Mouse (Mus musculus) limb, embryonic 13.5 days (tissue): ENCODE results near the gene Gab1. TPM values are rescaled to one million over a fixed set of nuclear protein-coding genes. Genes with fewer than 3 reads are reported as not detected.

Experiments
- ATAC-seq: fragments of 200-750 bp; cut with Nextera tagmentation; 2 replicates; pipeline ENCODE4 v1.8.0; 2017; ENCODE audit warnings: low read depth, moderate number of reproducible peaks, moderate TSS enrichment; ENCODE audit not compliant: low FRiP score
- H3K27ac ChIP-seq: fragments of 300-500 bp; sonication (generic); 2 replicates; pipeline ENCODE4 v1.5.1; 2015; ENCODE audit warnings: inconsistent platforms, mild to moderate bottlenecking, moderate library complexity
- H3K27me3 ChIP-seq: fragments of 300-500 bp; sonication (generic); 2 replicates; pipeline ENCODE4 v1.6.1; 2015; ENCODE audit warnings: mild to moderate bottlenecking, inconsistent platforms
- H3K36me3 ChIP-seq: fragments of 300-500 bp; sonication (generic); 2 replicates; pipeline ENCODE4 v1.6.1; 2015; ENCODE audit warnings: inconsistent platforms, mild to moderate bottlenecking, moderate library complexity
- H3K4me1 ChIP-seq: fragments of 300-500 bp; sonication (generic); 2 replicates; pipeline ENCODE4 v1.6.1; 2015; ENCODE audit warnings: inconsistent platforms
- H3K4me2 ChIP-seq: fragments of 300-500 bp; sonication (generic); replicated peaks from 2 replicates; pipeline ENCODE4 v1.6.1; 2015; ENCODE audit warnings: inconsistent platforms, mild to moderate bottlenecking, moderate library complexity
- H3K4me3 ChIP-seq: fragments of 300-500 bp; sonication (generic); 2 replicates; pipeline ENCODE4 v1.5.1; 2015; ENCODE audit warnings: moderate library complexity, mild to moderate bottlenecking, inconsistent platforms
- H3K9ac ChIP-seq: fragments of 300-500 bp; sonication (generic); 2 replicates; pipeline ENCODE4 v1.6.1; 2015; ENCODE audit warnings: mild to moderate bottlenecking, inconsistent platforms
- H3K9me3 ChIP-seq: fragments of 300-500 bp; sonication (generic); 2 replicates; pipeline ENCODE4 v1.6.1; 2016; ENCODE audit warnings: inconsistent platforms
- WGBS: fragments of 180-500 bp; shearing (Covaris S2); methylation state at CpG from one replicate; pipeline ENCODE4 v1.1.7; 2015; 5-methylcytosine and 5-hydroxymethylcytosine counted together
- polyA plus RNA-seq: library from polyadenylated mRNA; unstranded; fragments of >200 nt; fragmentation: Nextera tagmentation; extraction: Ambion mirVana; gene quantifications from 2 replicates; pipeline ENCODE4 v1.2.1, GENCODE M21; 2015

The Gab1 gene
- polyA plus RNA-seq, 1 experiment from 2014 or later = 24.3 TPM

- WGBS = 81% methylated on average over 2 of the region's 2 CpGs
- Histone ChIP-seq H3K4me1 (peaks cover 57% of the 10 kb centered on the region), H3K9ac (no peak overlapping the region), H3K4me2 (no peak overlapping the region), H3K27me3 (no peaks in the 10 kb centered on the region), H3K27ac (no peak overlapping the region), H3K36me3 (no peaks in the 10 kb centered on the region), H3K9me3 (no peaks in the 10 kb centered on the region), H3K4me3 (no peak overlapping the region)
- no peak for ATAC-seq
These were observed 63.3 kb downstream of the Gab1 start for GRCm38 (mm10) chr8:80817065-80817464.

DNA sequence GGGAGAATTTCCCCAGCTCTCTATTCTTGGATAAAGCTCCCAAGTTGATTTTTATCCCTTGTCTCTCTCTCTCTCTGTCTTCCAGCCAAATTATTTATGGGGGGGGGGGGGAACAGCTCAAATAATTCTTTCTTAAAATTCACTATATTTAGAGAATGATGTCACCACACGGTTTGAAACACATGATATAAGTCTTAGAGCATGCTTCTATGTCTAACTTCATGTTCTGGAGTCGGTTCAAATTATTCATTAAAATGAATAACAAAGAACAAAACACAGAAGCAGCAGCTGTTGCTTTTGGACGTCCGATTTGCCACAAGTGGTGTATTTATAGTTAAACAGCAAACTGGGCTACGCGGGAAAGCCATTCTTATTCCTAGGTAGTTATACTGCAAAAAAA lies 65.1 kb downstream of the Gab1 start:
- H3K9me3 ChIP-seq = no peaks in the 10 kb centered on the region
- ATAC-seq = no peak
- H3K27me3 ChIP-seq = no peaks in the 10 kb centered on the region
- H3K4me3 ChIP-seq = no peak overlapping the region
- 74% methylated on average over 6 of the region's 6 CpGs for WGBS
- no peaks in the 10 kb centered on the region for H3K36me3 ChIP-seq
- H3K9ac ChIP-seq = no peak overlapping the region
- H3K4me1 ChIP-seq = peaks cover 54% of the 10 kb centered on the region
- no peak overlapping the region for H3K4me2 ChIP-seq
- 0 out of 2 replicates have a peak overlapping the region, but pooled peaks have one; percentile 39 for H3K27ac ChIP-seq

GRCm38 (mm10) chr8:80814087-80814791 lies 66.1 kb downstream of the Gab1 start:
- no peak overlapping the region for H3K9ac ChIP-seq
- WGBS = 47% methylated on average over 13 of the region's 13 CpGs
- H3K36me3 ChIP-seq = no peaks in the 10 kb centered on the region
- H3K9me3 ChIP-seq = no peaks in the 10 kb centered on the region
- ATAC-seq = peak; percentile 83
- H3K4me3 ChIP-seq = no peak overlapping the region
- H3K4me1 ChIP-seq = peaks cover 52% of the 10 kb centered on the region
- no peak overlapping the region; the same call in 1 of the 2 replicates for H3K27ac ChIP-seq
- H3K4me2 ChIP-seq = no peak overlapping the region
- no peaks in the 10 kb centered on the region for H3K27me3 ChIP-seq

DNA sequence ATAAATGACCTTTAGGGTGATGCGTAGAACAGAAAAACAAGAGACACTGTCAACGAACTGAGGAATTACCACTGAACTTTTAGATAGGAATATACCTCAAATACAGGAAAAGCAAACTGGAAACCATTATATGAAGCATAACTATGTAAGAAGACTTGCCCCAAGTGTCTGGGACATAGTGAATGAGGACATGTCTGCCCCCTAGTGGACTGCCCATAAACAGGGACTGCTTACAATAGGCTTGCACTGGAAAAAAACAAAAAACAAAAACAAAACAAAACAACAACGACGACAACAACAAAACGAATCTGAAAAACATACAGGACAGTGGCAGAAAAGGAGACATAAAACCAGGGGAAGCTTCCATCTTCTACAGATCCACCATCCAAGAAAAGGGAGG lies 66.9 kb downstream of the Gab1 start:
- peaks cover 57% of the 10 kb centered on the region for H3K4me1 ChIP-seq
- no peak overlapping the region for H3K4me2 ChIP-seq
- H3K27ac ChIP-seq = no peak overlapping the region
- H3K36me3 ChIP-seq = no peaks in the 10 kb centered on the region
- H3K27me3 ChIP-seq = no peaks in the 10 kb centered on the region
- no peak overlapping the region for H3K9ac ChIP-seq
- 72% methylated on average over 5 of the region's 5 CpGs for WGBS
- no peaks in the 10 kb centered on the region for H3K9me3 ChIP-seq
- no peak for ATAC-seq
- no peak overlapping the region for H3K4me3 ChIP-seq

DNA sequence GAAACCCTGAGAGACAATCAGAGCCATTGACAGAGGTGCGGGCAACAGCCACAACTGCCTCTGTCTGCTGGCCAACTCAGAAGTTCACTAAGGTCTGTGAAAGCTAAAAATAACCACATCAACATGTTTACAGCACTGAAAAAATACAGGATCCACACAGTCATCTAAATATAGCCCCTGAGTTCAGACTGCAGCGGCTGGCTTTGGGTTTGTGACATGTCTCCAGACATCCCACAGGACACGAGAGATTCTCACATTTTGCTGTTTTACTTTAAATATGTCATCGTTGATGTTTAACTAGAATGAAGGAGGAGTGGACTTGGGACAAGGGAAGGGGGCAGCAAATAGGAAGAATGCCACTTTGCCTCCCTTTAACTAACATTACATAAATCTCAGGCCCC lies 68.7 kb downstream of the Gab1 start:
- no peak overlapping the region for H3K4me3 ChIP-seq
- H3K27me3 ChIP-seq = no peaks in the 10 kb centered on the region
- no peaks in the 10 kb centered on the region for H3K9me3 ChIP-seq
- 69% methylated on average over 4 of the region's 4 CpGs for WGBS
- no peak overlapping the region for H3K9ac ChIP-seq
- peak overlapping the region; percentile 56; the same call in 1 of the 2 replicates for H3K27ac ChIP-seq
- H3K36me3 ChIP-seq = no peaks in the 10 kb centered on the region
- H3K4me1 ChIP-seq = peaks cover 62% of the 10 kb centered on the region
- no peak for ATAC-seq
- no peak overlapping the region for H3K4me2 ChIP-seq

DNA sequence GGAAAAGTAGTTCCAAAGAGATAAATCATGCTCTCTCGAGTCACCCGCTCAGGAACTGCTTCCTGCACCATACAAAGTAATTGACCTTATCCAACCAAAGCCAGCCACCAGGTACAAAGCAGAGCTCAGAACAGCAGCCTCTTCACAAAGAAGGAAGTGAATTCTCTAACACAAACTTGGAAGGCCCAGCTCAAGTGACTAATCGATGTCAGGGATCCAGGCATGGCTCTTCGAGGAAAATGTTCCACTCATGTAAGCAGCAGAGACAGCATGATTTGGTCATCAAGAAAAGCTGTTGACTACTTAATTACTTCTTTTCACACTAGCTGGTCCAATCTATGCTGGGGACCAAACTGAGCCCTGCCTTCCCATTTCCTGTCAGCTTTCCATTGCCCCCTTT lies 69.4 kb downstream of the Gab1 start:
- no peaks in the 10 kb centered on the region for H3K9me3 ChIP-seq
- H3K27me3 ChIP-seq = no peaks in the 10 kb centered on the region
- H3K4me2 ChIP-seq = no peak overlapping the region
- no peak overlapping the region for H3K9ac ChIP-seq
- H3K36me3 ChIP-seq = no peaks in the 10 kb centered on the region
- 62% methylated on average over 4 of the region's 4 CpGs for WGBS
- no peak for ATAC-seq
- peaks cover 60% of the 10 kb centered on the region for H3K4me1 ChIP-seq
- H3K27ac ChIP-seq = peak overlapping the region; percentile 56
- H3K4me3 ChIP-seq = no peak overlapping the region

DNA sequence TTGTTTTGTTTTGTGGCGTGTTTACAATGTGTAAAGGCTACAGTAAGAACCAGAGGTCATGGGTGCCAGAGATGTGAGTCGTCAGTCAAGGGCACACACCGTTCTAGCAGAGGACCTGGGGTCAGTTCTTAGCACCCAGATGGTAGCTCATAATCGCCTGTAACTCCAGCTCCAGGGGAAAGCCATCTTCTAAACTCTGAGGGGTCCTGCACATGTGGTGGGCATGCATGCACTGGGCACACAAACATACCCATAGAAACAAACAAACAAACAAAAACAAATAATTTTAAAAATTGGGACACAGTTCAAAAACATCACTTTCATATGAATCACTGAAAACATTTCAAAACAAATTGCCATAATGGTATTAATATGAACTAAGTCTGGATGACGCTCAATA lies 69.9 kb downstream of the Gab1 start:
- Histone ChIP-seq H3K27ac (no peak overlapping the region; the same call in 1 of the 2 replicates), H3K4me1 (peaks cover 57% of the 10 kb centered on the region), H3K27me3 (no peaks in the 10 kb centered on the region), H3K9ac (no peak overlapping the region), H3K36me3 (no peaks in the 10 kb centered on the region), H3K4me3 (no peak overlapping the region), H3K9me3 (no peaks in the 10 kb centered on the region), H3K4me2 (no peak overlapping the region)
- 87% methylated on average over 5 of the region's 5 CpGs for WGBS
- no peak for ATAC-seq

- no peaks in the 10 kb centered on the region for H3K9me3 ChIP-seq
- 44% methylated on average over 13 of the region's 13 CpGs for WGBS
- H3K4me3 ChIP-seq = no peak overlapping the region
- no peaks in the 10 kb centered on the region for H3K27me3 ChIP-seq
- ATAC-seq = peak; percentile 48; the same call in 1 of the 2 replicates
- peaks cover 56% of the 10 kb centered on the region for H3K4me1 ChIP-seq
- no peaks in the 10 kb centered on the region for H3K36me3 ChIP-seq
- H3K9ac ChIP-seq = no peak overlapping the region
- peak overlapping the region; percentile 12; the same call in 1 of the 2 replicates for H3K4me2 ChIP-seq
- H3K27ac ChIP-seq = peak overlapping the region; percentile 63
These were observed 72.4 kb downstream of the Gab1 start for GRCm38 (mm10) chr8:80807807-80808505.

GRCm38 (mm10) chr8:80804066-80804619 lies 76.2 kb downstream of the Gab1 start:
- 0 out of 2 replicates have a peak, but pooled peaks cover 3% of the 10 kb centered on the region for H3K9me3 ChIP-seq
- no peak overlapping the region for H3K4me3 ChIP-seq
- H3K27ac ChIP-seq = peak overlapping the region; percentile 52; the same call in 1 of the 2 replicates
- 51% methylated on average over 4 of the region's 4 CpGs for WGBS
- no peak overlapping the region for H3K4me2 ChIP-seq
- H3K4me1 ChIP-seq = peaks cover 38% of the 10 kb centered on the region
- no peak for ATAC-seq
- no peak overlapping the region for H3K9ac ChIP-seq
- no peaks in the 10 kb centered on the region for H3K27me3 ChIP-seq
- H3K36me3 ChIP-seq = peaks cover 8% of the 10 kb centered on the region; the same call in 1 of the 2 replicates

DNA sequence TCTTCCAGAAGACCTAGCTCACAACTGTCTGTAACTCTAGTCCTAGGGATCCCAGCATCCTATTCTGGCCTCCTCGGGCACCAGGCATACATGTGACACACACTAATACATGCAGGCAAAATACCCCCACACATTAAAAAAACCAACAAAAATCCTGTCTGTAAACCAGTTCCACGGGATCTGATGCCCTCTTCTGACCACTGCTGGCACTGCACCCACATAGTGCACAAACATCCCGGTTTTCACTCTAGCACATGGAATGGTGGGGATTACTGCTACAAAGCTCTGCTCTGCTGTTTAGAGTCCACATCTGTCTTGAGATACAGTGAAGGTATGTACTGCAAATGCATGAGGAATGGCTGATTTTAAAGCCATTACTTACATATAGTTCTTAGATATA lies 81.5 kb downstream of the Gab1 start:
- Histone ChIP-seq H3K27me3 (no peaks in the 10 kb centered on the region), H3K4me3 (no peak overlapping the region), H3K4me2 (no peak overlapping the region), H3K9me3 (0 out of 2 replicates have a peak, but pooled peaks cover 5% of the 10 kb centered on the region), H3K9ac (no peak overlapping the region), H3K27ac (peak overlapping the region; percentile 80), H3K36me3 (peaks cover 11% of the 10 kb centered on the region; the same call in 1 of the 2 replicates), H3K4me1 (peaks cover 39% of the 10 kb centered on the region)
- 92% methylated on average over 3 of the region's 3 CpGs for WGBS
- ATAC-seq = no peak

- 78% methylated on average over 7 of the region's 7 CpGs for WGBS
- ATAC-seq = 0 out of 2 replicates have a peak, but pooled peaks have one; percentile 17
- H3K27me3 ChIP-seq = no peaks in the 10 kb centered on the region
- H3K27ac ChIP-seq = peak overlapping the region; percentile 80
- H3K4me2 ChIP-seq = no peak overlapping the region
- no peak overlapping the region for H3K4me3 ChIP-seq
- H3K36me3 ChIP-seq = peaks cover 11% of the 10 kb centered on the region; the same call in 1 of the 2 replicates
- peaks cover 36% of the 10 kb centered on the region for H3K4me1 ChIP-seq
- H3K9me3 ChIP-seq = 0 out of 2 replicates have a peak, but pooled peaks cover 5% of the 10 kb centered on the region
- no peak overlapping the region for H3K9ac ChIP-seq
These were observed 82.0 kb downstream of the Gab1 start for GRCm38 (mm10) chr8:80798198-80798777.

DNA sequence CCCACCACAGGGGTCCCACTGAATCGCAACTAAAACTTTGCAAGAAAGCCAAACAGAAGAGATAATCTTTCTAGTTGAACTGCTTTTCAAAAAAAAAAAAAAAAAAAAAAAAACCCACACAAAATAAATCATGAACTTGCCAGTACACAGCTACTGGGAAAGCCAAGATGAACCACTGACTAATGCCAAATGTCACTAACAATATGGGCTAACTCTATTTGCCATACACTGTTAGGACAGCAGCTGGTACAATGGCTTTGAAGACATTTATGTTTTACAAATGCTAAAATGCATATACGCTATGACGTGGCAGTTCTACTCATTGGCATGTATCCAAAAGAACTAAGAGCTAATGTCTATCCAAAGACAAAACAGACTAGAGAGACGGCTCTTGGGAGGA lies 84.2 kb downstream of the Gab1 start:
- Histone ChIP-seq H3K27ac (no peak overlapping the region), H3K4me3 (no peak overlapping the region), H3K4me1 (peaks cover 31% of the 10 kb centered on the region), H3K9me3 (0 out of 2 replicates have a peak, but pooled peaks cover 5% of the 10 kb centered on the region), H3K36me3 (peaks cover 17% of the 10 kb centered on the region; the same call in 1 of the 2 replicates), H3K27me3 (no peaks in the 10 kb centered on the region), H3K4me2 (no peak overlapping the region), H3K9ac (no peak overlapping the region)
- no peak for ATAC-seq
- 82% methylated on average over 4 of the region's 4 CpGs for WGBS
